Mouse (Mus musculus) midbrain, embryonic 16.5 days (tissue): ENCODE data around the gene Olfr1006. TPM values are rescaled to one million over a fixed set of nuclear protein-coding genes. Genes with fewer than 3 reads are reported as not detected.

Experiments used
- polyA plus RNA-seq: library from polyadenylated mRNA; unstranded; fragments of >200 nt; fragmentation: Nextera tagmentation; extraction: Ambion mirVana; gene quantifications from 2 replicates; pipeline ENCODE4 v1.2.1, GENCODE M21; 2015

Gene Olfr1006
- polyA plus RNA-seq, 1 experiment from 2014 or later, result not detected

Other genes starting within 250 kb of the Olfr1006 start
- gene Olfr994, start 242.3 kb downstream of the Olfr1006 start, polyA plus RNA-seq, result not detected in 2 replicates
- not detected in 2 replicates for gene Olfr995, start 235.1 kb downstream of the Olfr1006 start, polyA plus RNA-seq
- gene 4833423E24Rik, start 159.7 kb downstream of the Olfr1006 start, polyA plus RNA-seq, result 0.26 and 0.28 TPM in 2 replicates
- gene Olfr996, start 99.6 kb downstream of the Olfr1006 start, polyA plus RNA-seq, result not detected in 2 replicates
- gene Olfr998, start 89.8 kb downstream of the Olfr1006 start, polyA plus RNA-seq, result not detected in 2 replicates
- gene Olfr1000, start 66.9 kb downstream of the Olfr1006 start, polyA plus RNA-seq, result not detected in 2 replicates
- gene Olfr1002, start 28.1 kb downstream of the Olfr1006 start, polyA plus RNA-seq, result not detected in 2 replicates
- gene Olfr154, start 14.3 kb downstream of the Olfr1006 start, polyA plus RNA-seq, result not detected in 2 replicates
- gene Olfr1008, start 10.7 kb upstream of the Olfr1006 start, polyA plus RNA-seq, result not detected in 2 replicates
- not detected in 2 replicates for gene Olfr1009, start 36.7 kb upstream of the Olfr1006 start, polyA plus RNA-seq
- not detected in 2 replicates for gene Olfr1012, start 84.0 kb upstream of the Olfr1006 start, polyA plus RNA-seq
- not detected in 2 replicates for gene Olfr1013, start 88.3 kb upstream of the Olfr1006 start, polyA plus RNA-seq
- gene Olfr1014, start 93.9 kb upstream of the Olfr1006 start, polyA plus RNA-seq, result not detected in 2 replicates
- gene Olfr1015, start 103.2 kb upstream of the Olfr1006 start, polyA plus RNA-seq, result not detected in 2 replicates
- gene Olfr1016, start 123.8 kb upstream of the Olfr1006 start, polyA plus RNA-seq, result not detected in 2 replicates
- not detected in 2 replicates for gene Olfr1018, start 139.7 kb upstream of the Olfr1006 start, polyA plus RNA-seq
- not detected in 2 replicates for gene Olfr1019, start 166.7 kb upstream of the Olfr1006 start, polyA plus RNA-seq
- gene Olfr1020, start 168.3 kb upstream of the Olfr1006 start, polyA plus RNA-seq, result not detected in 2 replicates
- gene Olfr1022, start 189.8 kb upstream of the Olfr1006 start, polyA plus RNA-seq, result not detected in 2 replicates
- gene Olfr1023, start 206.9 kb upstream of the Olfr1006 start, polyA plus RNA-seq, result not detected in 2 replicates
- not detected in 2 replicates for gene Olfr1024, start 226.3 kb upstream of the Olfr1006 start, polyA plus RNA-seq
- not detected in 2 replicates for gene Olfr1025-ps1, start 236.4 kb upstream of the Olfr1006 start, polyA plus RNA-seq
- not detected in 2 replicates for gene Olfr1026, start 242.8 kb upstream of the Olfr1006 start, polyA plus RNA-seq